Mouse (Mus musculus): ENCODE measurements around the gene Tgoln1.

Tgoln1 gene

GRCm38 (mm10) chr6:72616643-72617288, at the start of gene Tgoln1:
Tgoln1 (minus strand) TSS chr6:72617000.
- peak; percentile 90 to 95 for DNase-seq (ENCODE audit: low spot score in 2 of 2)

GRCm38 (mm10) chr6:72664290-72664689, 47.5 kb upstream of the Tgoln1 start:
- DNase-seq (ENCODE audit: low spot score in 2 of 2), result no peak

DNA sequence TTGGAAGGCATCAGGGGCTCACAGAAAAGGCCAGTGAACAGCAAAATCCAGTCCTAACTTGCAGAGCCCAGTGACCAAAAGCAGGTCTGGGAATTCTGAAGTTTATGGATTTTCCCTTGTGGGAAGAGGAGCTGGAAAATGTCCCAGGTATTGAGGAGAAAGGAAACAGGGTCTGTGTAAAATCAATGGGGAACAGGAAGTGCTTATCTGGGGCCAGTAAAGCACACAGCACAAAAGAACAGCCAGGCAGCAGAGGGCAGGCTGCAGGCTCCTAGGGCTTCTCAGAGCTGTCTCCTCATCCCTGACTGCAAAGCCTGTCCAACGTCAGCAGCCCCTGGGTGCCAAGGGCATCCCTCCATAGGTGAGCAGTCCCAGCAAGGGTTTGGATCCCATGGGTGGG, 46.2 kb upstream of the Tgoln1 start:
- no peak for DNase-seq (ENCODE audit: low spot score in 2 of 2)

- no peak for DNase-seq (ENCODE audit: low spot score in 2 of 2)
Measured at GRCm38 (mm10) chr6:72660391-72660720, 43.6 kb upstream of the Tgoln1 start.

DNA sequence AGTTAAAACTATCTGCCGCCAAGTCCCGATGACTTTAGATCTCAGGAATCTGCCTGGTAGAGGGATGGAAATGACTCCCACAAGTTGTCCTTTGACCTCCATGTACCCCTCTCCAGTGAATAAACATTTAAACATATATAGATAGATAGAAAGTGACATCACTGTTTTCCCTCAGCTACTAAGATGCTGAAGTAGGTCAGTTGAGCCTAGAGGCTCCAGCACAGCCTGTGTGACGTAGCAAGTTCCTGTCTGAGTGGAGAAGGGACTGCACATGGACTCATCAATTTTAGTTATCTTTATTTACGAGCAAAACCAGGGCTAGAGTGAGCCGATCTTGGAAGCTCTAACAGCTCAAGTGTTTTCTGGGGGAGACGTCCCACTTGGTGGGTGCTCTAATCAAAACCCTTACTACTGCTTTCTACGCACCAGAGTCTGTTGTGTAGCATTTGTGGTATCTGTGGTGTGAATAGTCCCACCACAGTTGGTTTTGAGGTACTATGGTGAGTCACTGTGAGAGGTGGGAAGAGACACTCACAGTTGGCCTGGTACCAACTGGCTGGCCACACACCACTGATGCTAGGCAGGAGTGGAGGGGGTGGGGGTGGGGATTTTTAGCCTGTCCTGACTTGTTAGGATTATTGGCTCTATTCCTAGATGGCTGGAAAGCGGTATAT, 43.1 kb upstream of the Tgoln1 start:
- no peak for DNase-seq (ENCODE audit: low spot score in 2 of 2)

GRCm38 (mm10) chr6:72658006-72658405, 41.2 kb upstream of the Tgoln1 start:
- no peak for DNase-seq (ENCODE audit: low spot score in 2 of 2)

DNA sequence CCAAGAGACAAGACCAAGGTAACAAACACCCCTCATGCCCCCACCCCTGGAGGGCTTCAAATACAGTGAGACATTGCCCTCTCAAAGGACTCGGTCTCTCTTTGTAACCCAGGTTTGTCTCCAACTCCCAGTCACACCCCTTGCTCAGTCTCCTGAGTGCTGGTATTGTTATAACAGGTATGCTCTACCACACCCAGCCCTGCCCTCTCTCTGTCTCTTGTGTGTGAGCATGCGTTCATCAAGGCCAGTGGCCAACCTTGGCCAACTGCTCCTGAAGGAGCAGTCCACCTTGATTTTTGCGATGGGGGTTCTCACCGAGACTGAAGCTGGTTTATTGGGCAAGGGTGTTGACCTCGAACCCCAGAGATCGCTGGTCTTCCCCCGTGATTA, 39.2 kb upstream of the Tgoln1 start:
- DNase-seq (ENCODE audit: low spot score in 2 of 2), result no peak

DNA sequence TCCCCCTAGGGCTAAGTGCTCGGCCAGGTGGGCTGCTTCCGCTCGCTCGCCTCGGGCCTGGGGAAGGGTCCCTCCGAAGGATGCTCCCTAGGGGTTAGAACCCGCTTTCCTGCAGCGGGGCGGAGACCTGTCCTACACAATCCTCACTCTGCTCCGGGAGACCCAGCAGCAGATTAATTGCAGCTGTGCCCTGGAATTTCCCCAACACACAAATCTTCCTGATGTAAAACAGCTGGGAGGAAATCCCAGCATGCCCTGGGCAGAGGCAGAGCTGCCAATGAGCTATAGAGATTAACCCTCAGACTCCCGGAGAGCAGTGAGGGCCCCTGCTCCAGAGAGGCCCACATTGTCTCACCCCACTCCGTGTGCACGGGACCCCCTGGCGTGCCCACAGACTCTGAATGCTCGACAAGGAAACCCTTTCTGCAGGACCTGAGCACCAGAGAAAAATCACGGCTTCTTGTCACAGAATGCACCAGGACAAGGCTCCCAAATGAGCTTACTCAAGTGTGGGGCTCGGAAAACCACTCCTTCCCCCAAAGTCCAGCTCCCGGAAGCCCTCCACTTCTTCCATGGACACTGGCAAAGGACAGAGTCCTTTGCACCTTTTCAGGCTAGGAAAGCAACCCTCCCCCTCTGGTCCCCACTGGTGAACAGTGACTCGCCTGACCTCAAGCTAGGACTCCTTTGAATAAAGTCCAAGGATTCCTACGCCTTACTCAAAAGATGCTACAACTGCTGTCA, 38.7 kb upstream of the Tgoln1 start:
- no peak for DNase-seq (ENCODE audit: low spot score in 2 of 2)

GRCm38 (mm10) chr6:72654355-72654754, 37.6 kb upstream of the Tgoln1 start:
- no peak for DNase-seq (ENCODE audit: low spot score in 2 of 2)

GRCm38 (mm10) chr6:72653419-72653818, 36.6 kb upstream of the Tgoln1 start:
- DNase-seq (ENCODE audit: low spot score in 2 of 2), result no peak

DNA sequence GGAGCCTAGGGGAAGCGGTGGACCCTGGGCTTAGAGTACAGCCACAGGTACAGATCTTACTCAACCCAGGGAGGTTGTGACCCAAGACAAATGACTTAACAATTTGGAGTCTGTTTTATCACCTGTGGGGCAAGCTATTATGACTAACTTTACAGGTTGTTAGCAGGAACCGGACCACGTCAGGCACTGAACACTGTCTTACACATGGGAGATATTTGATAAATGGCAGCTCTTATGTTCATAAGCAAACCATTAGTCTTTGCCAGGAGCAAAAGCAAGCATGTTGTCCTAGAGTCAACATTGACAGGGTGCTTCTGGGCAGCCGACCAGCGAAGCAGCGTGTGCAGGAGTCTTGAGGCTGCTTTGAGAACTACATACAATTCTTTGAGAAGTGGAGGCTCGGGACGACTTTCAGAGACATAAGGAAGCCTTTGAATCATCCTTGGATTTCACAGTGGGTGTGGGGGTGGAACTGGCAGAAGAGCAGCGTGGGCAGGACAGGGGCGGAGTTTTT, 33.6 kb upstream of the Tgoln1 start:
- DNase-seq (ENCODE audit: low spot score in 2 of 2), result peak; percentile 76 to 84

- DNase-seq (ENCODE audit: low spot score in 2 of 2), result no peak
Measured at GRCm38 (mm10) chr6:72648002-72648595, 31.3 kb upstream of the Tgoln1 start.

- peak; percentile 75 to 83 for DNase-seq (ENCODE audit: low spot score in 2 of 2)
Measured at GRCm38 (mm10) chr6:72647383-72647820, 30.6 kb upstream of the Tgoln1 start.

DNA sequence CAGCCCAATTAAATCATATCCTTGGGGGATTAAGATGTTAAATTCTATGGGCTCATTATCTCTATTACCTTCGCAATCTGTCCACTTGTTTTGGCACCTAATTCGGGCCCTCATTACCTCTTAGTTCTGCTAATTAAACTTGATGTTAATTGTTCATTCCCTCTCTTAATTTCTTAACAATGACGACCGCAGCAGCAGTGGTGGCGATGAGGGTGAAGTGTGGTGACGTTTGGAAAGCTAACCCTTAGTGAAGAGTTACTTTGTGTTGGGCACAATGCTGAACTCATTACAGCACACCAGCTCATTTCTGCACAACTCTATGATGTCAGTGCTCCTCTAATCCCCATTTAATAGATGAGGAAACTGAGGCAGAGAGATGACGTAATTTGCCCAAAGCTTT, 28.6 kb upstream of the Tgoln1 start:
- no peak for DNase-seq (ENCODE audit: low spot score in 2 of 2)

DNA sequence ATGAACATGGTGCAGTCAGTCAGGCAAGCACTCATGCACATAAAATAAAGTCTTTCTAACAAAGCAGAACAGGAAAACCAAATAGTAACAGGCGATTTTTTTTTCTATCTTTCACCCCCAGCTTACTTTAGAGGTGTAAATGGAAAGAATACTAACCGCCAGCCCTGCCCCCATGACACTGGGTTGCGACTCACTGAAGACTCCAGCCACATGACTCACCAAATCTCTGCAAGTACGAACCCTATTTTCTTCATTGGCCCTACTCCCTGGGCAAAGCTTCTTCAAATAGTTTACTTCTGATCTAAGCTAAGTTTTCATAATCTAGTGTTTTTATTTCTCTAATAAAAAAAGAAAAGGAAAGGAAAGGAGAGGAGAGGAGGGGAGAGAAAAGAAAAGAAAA, 27.8 kb upstream of the Tgoln1 start:
- no peak for DNase-seq (ENCODE audit: low spot score in 2 of 2)

DNA sequence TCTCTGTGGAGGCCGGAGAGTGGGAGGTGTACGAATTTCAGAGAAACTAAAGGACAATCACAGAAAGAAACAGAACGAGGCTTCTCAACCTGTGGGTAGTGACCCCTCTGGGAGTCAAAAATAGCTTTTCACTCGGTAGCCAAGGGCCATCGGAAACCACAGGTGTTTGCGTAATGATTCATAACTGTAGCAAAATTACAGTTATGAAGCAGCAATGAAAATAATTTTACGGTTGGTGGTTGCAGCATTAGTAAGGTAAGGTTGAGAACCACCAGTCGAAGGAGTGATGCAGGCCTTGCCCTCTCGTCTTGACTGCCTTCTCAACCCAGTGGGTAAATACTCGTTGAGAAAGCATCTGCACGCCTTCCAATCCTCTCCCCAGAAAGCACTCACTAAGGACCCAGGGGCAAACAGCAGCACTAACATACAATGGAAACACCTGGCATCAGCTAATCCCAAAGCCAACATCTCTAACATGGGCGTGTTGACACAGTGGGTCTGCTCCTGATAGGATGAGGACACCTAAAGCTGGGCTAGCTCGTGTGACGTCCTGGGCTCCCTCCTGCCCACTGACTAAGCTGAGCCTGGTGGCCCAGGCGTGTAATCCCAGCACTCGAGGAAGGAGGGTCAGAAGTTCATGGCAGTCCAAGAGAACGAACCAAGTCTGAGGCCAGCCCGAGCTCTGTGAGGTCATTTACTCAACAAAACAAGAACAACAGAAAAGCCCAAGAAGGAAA, 24.6 kb upstream of the Tgoln1 start:
- no peak for DNase-seq (ENCODE audit: low spot score in 2 of 2)

DNA sequence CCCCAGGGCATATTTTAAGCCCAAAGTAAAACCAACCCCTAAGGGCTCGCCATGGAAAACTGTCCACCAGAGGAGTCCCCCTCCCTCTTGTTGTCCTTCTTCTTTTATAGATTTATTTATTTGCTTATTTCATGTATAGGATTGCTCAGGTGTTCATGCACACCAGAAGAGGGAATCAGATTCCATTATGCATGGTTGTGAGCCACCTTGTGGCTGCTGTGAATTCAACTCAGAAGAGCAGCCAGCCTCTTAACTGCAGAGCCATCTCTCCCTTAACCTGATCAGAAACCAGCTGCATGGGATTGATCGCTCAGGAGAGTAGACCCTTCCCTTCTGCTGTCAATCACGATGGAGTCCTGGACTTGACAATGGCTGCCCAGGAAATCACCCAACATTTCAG, 20.1 kb upstream of the Tgoln1 start:
- no peak for DNase-seq (ENCODE audit: low spot score in 2 of 2)

DNA sequence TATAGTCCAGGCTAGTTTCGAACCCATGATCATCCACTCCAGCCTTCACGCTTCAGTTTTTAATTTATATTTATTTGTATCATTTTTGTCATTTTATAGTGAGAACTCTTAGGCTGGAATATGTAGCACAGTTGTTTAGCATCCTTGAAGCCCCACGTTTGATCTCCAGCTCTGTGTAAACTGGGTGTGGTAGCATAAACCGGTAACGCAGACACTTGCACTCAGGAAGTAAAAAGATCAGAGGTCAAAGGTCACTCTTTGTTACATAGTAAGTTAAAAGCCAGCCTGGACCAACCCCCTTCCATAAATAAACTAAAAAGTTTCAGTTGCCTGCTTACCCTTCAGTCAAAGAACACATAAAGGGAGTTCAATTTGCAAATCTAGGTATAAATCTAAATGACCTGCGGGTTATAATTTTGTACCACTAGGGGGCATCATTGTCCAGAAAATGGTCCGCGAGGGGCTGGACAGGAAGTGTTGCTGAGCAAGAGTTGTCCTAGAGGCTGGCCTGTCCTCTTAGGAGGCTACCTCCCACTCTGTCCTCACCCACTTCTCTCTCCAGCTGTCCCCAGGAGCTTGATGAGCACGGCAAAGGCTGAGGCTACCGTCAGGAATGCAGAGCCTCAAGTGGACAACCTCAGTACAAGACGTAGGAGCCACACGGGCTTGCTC, 19.1 kb upstream of the Tgoln1 start:
- peak; percentile 46 to 71 for DNase-seq (ENCODE audit: low spot score in 2 of 2)

- no peak for DNase-seq (ENCODE audit: low spot score in 2 of 2)
Measured at GRCm38 (mm10) chr6:72634311-72634710, 17.5 kb upstream of the Tgoln1 start.

- no peak for DNase-seq (ENCODE audit: low spot score in 2 of 2)
Measured at GRCm38 (mm10) chr6:72631700-72632099, 14.9 kb upstream of the Tgoln1 start.

- DNase-seq (ENCODE audit: low spot score in 2 of 2), result no peak
Measured at GRCm38 (mm10) chr6:72630961-72631360, 14.2 kb upstream of the Tgoln1 start.

Measured in frontal cortex, postnatal 36 days (tissue).